Mouse (Mus musculus) adrenal gland, adult (tissue): ENCODE measurements around the gene Uts2.
"Not testable (repeated sequence)": the region's sequence is repeated elsewhere in the genome, so short reads cannot be mapped to it uniquely, and the experiment has no call there.

Experiments
- DNase-seq, 2 experiments: peaks; one replicate each; pipeline ENCODE4 v3.0.0; 2022 to 2023; ENCODE audit warnings: low spot score in 1 of 2; ENCODE audit not compliant: inconsistent age in 2 of 2

The Uts2 gene

DNA sequence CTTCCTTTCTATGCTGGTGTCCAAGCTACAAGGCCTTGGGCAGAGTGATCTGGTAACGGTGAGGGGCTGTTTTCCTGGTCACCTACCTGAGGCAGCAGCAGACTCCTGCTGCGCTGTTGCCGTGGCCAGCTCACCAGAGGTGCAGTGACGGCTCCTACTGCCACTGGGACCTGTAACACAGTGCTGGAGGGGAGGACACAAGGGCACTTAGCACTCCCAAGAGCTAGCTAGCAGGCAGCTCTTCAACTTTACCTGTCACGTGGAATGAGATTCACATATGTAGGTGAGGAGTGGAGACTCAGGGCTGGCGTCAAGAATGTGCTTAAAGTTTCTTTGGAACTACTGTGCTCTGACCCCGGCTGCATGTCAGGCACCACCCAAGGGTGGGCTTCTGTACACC lies 13.4 kb downstream of the Uts2 start:
- no peak for DNase-seq

DNA sequence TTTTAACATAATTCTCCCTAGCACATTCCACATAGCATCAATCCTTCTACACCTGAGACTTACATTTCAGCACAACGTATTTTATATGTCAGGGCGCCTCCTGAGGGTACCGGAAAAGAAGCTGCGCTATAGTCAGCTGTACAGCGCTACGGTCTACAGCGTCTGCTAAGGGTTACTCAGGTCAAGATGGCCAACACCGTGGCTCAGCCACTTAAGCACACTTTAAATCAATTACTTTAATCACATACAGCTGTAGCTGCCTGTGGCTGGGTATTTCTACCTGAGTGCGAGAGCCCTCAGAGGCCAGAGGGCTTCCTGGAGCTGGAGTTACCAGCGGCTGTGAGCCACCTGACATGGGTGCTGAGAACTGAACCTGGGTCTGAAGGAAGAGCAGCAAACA lies 19.0 kb downstream of the Uts2 start:
- DNase-seq: no peak

DNA sequence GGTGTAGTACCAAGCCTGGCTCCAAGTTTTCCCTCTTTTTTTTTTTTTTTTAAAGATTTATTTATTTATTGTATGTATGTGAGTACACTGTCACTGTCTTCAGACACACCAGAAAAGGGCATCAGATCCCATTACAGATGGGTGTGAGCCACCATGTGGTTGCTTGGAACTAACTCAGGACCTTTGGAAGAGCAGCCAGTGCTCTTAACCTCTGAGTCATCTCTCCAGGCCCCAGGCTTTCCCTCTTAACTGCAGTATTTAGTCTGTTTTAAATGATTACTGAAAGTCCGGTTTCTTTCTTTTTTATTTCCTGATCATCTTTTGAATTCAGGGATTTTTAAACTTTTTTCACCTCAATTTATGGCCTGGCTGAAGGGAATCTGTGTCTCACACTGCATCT lies 20.5 kb downstream of the Uts2 start:
- not testable (repeated sequence) for DNase-seq

DNA sequence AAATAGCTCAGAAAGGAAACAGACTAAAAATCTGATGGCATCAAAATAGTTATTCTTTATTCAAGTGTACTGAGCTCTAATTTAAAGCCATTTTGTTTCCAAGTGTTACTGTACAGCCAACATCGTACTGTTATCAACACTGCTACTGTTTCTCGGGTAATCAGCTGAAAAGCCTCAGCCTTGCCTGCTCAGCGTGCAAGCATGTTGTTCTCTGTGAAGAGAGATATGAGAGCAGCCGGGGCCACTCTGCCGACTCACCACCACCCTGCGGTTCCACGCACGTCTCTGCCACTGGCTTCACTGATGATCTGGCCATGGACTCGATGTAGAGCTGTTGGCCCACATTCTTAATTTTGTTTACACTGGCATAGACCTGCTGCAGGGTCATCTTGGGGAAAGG lies 27.3 kb downstream of the Uts2 start:
- DNase-seq: no peak

DNA sequence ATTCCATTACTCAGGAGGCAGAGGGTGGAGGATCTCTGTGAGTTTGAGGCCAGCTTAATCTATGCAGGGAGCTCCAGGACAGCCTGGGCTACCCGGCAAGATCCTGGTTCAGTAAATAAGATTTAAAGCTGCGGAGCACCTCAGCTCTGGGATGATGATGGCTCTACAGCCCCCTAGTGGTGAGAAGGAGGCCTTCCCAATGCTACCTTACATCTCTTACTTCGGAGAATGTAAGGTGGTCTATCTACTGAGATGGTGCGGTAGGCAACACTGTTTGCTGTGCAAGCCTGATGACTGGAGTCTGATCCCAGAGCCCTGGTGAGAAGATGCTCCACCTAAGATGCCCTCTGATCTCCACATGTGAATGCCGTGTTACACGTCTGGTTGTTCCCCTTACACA lies 30.1 kb downstream of the Uts2 start:
- DNase-seq: peak in 1 of 2 experiments; percentile 42

DNA sequence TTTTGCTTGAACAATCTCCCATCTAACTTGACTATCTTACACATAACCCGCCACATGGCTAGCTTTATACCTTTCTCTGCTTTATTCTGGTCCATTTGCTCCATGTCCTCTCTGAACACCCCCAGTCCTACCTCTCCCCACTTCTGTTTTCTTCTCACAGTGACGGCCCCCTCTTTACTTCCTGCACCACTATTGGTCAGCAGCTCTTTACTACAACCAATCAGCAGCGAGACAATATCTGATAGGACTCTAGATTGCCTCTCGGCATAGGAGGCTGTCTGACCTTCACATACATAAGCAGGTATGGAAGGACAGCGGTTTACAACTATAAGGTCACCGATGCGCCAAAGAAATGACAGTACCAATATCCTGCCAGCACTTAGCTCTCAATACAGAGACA lies 39.6 kb downstream of the Uts2 start:
- no peak for DNase-seq

DNA sequence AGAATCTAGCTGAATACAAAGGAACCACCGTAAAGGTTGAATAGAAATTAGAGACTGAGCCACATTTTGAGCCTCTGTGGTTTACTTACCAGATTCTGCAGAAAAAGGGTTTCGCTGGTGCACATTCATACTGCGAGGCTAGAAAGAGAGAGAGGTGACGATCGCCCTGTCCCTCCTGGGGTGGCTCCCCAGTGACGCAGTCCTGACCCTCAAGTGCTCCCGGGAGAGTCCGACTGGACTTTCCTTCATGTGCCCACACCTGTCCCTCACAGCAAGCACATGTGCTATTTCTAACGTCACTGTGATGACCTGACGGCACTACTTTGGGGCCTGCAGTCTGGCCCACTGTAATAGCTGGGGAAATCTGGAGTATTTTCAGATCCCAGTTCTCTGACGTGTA lies 40.9 kb downstream of the Uts2 start:
- no peak for DNase-seq

DNA sequence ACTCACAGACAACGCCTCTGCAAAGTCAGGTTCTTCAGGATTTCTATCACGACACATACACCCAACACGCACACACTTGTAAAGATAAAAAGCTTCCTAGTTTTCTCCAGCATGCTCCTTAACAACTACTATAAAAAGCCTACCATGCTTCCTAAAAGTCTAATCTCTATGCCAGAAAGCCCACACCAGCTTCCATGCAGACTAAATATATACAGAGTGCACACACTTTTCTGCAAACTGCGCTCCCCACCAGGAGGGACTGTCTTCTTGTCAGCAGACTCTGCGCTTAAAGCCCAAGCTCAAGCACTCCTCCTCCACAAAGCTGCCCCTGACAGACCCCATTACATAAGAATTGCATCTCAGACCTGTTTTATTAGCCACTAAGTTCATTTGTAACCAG lies 44.6 kb downstream of the Uts2 start:
- DNase-seq: no peak

DNA sequence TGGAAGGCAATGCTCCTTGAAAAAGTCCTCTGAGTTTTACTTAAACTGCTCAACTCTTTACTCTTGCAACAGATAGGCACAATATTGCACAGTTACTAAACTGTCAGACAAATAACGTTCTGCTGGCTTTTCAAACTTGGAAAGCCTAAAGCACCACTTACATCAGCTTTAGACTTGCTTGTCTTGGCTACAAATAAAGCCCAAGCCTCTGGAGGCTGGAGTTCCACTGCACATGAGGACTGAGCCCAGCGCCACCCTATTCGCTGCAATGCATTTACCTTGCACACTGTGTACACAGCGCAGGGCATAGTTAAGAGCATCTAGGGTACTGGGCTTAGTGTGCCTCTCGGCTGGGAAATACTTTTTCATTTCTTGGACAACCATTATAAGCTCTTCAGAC lies 46.4 kb downstream of the Uts2 start:
- peak; percentile 31 to 71 for DNase-seq

DNA sequence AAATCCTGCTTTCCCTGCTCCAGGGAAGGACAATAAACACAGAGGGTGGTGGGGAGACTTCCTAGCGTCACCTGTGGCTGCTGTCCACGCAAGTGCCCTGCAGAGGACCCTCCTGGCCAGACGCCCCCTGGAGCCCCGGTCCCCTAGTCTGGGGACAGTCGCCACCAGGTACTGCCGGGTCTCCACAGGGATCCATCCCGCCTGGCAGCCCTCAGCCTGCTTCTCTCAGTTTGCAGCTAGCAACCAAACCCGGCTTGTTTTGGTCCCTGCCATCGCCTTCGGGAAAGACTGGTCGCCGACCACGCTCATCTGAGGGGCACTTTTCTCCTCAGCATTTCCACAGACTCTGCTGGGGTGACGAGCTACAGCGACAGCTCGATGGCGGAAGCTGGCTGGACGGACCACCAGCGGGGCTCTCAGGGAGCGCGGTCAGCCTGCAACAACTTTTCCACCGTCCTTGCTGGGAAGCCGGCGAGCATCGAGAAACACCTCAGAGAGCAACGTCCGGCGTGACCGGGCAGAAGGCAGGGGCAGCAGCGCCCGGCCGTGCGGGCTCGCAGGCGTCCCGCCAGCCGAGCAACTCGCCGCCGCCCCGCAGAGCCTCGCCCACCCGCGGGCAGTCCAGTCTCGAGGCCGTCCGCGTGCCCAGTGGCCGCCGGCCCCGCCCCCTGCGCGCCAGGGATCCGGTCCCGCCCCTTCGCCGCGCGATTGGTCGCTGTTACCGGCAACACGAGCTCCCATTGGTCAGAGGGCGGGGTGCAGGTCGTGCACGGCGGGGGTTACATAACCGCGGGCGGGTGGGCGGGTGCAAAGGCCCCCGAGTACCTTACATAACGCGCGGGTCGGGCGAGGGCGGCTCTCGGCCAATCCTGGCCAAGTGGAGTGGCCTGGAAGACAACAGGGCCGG lies 47.4 kb downstream of the Uts2 start, which contains the start of gene Per3:
TSS of gene Per3 (minus strand) at position 629 of the 907 bp plus-strand sequence.
- DNase-seq: peak; percentile 99

DNA sequence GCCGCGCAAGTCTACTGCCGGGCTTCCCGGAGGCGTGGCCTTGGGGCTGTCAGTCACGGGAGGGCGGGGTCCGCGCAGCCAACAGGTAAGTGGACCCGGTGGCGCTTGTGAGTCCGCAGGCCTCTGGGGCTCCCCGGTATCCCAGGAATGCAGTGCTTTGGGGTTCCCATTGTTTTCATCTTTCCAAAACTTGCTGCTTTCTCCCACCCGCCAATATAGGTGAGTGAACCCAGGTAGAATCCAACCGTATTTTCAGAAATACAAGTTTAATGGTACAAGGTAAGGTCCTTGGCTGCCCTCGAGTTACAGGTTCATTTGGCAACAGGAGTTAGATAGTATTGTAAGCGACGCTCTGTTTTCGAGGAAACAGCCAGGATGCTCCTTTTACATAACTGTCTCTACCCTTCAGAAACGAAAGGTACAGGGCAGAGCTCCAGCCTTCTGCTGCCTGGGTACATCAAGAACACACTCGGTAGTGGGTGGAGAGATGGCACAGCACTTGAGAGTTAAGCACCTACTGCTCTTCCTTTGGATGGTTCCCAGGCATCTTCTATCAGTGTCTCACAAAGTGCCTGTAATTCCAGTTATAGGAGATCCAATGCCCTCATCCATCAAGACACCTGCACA lies 48.2 kb downstream of the Uts2 start:
- DNase-seq: no peak

DNA sequence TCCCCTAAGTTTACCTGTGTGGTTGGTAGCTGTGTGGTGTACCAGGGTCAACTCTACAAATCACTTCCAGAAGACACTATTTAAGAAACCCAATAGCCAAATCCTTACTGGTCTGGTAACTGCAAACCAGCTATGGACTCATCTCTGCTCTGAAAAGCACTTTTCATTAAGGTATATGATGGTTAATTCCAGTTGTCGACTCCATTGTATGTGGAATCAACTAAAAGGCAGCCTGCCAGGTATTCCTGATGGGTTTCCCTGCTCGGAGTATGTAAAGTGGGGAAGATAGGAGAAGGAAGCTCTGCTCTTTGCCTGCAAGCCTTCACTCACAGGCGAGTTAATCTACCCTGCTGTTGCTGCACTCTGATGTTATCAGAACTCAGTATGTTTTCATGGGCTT lies 49.6 kb downstream of the Uts2 start:
- DNase-seq: peak in 1 of 2 experiments; percentile 22

DNA sequence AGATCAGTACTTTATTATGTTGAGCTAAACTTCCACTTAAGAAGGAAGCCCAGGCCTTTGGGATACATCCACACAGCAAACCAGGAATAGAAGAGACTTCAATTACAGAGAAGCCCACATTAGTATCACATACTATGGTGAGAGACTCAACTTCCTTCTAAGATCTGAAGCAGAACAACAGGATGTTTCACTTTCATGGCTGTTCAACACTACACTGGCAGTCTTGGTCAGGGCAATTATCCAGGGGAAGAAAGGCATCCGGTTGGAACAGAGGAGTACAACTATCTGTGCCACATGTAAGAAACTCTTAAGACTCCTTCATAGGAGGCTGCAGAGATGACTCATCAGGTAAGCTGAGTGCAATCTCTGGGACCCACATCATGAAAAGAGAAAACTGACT lies 54.3 kb downstream of the Uts2 start:
- peak in 1 of 2 experiments; percentile 19 for DNase-seq
